Mouse (Mus musculus) frontal cortex, postnatal 25 days (tissue): ENCODE data around the gene Trp53.
"Not testable (repeated sequence)": the region's sequence is repeated elsewhere in the genome, so short reads cannot be mapped to it uniquely, and the experiment has no call there.

Experiments used
- DNase-seq, 2 experiments: peaks; one replicate each; pipeline ENCODE4 v3.0.0; 2022; ENCODE audit warnings: low spot score in 2 of 2

The Trp53 gene

GRCm38 (mm10) chr11:69624339-69624738, 44.2 kb downstream of the Trp53 start:
- not testable (repeated sequence) for DNase-seq

GRCm38 (mm10) chr11:69628286-69628685, 48.1 kb downstream of the Trp53 start:
- DNase-seq: peak; percentile 58 to 65

- no peak for DNase-seq
Measured at GRCm38 (mm10) chr11:69629802-69630201, 49.6 kb downstream of the Trp53 start.

GRCm38 (mm10) chr11:69632284-69633089, 52.3 kb downstream of the Trp53 start, which contains the start of gene Fxr2:
Fxr2 (plus strand) TSS chr11:69632990.
- peak; percentile 99 to 100 for DNase-seq

GRCm38 (mm10) chr11:69633128-69633866, 53.1 kb downstream of the Trp53 start:
- peak in 1 of 2 experiments; percentile 12 for DNase-seq

GRCm38 (mm10) chr11:69635471-69635870, 55.3 kb downstream of the Trp53 start:
- no peak for DNase-seq
